In the genomic region with DNA sequence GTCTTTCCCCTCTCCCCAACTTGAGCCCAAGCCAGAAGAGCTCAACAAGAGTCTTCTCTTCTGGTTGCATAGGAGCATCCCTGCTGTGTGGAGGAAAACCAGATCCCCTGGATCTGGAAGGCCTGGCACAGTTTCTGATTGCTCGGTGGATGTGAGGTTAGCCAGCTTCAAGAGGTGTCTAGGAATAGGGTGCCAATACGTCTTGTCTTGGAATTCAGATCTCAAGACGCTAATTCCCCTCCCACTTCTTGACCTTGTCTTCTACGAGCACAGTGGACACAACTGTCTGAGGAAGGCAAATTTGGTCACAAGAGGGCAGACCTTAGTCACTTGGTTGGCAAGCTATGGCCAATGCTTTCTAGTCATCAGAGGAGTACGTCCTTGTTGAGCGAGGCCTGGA, we compare ENCODE assay signal across 8 mouse cellular contexts. TPM values are rescaled to one million over a fixed set of nuclear protein-coding genes. Genes with fewer than 3 reads are reported as not detected.
A peak's percentile ranks its signal among the peaks of the same experiment; 100 is the strongest.
DNase-seq lines count a peak whose midpoint lies in the region; ATAC-seq and TF ChIP-seq lines count a peak whose summit lies in the region.

No protein-coding gene starts in this region.

- in situ Hi-C loops in CH12.LX (cut with MboI; ENCODE audit: low pct_ligation_motif_present, low pct_unique_long_range_greater_than_20kb, low sequenced_read_pairs): loop anchor here (5.0 kb wide), 1 partner anchor 89 kb away; no protein-coding TSS in a partner anchor

- ATAC-seq in hindbrain, embryonic 12.5 days (ENCODE audit: low FRiP score): no peak
- ATAC-seq in hindbrain, embryonic 14.5 days (ENCODE audit: low FRiP score): no peak
- ATAC-seq in embryonic facial prominence, embryonic 13.5 days (ENCODE audit: insufficient number of reproducible peaks, insufficient read depth, low FRiP score, low TSS enrichment, low read depth): no peak
- no peak for ATAC-seq in liver, embryonic 11.5 days (replicated peaks; ENCODE audit: low FRiP score)
- ATAC-seq in erythroblast, adult 5-6 weeks (replicated peaks; ENCODE audit: low FRiP score, poor library complexity, severe bottlenecking): no peak

- H3K27ac ChIP-seq in hindbrain, embryonic 12.5 days: no peak overlapping the region
- H3K27ac ChIP-seq in hindbrain, embryonic 14.5 days: no peak overlapping the region
- no peak overlapping the region for H3K27ac ChIP-seq in CH12.LX (ENCODE audit: insufficient read depth, low read depth)
- H3K27ac ChIP-seq in embryonic facial prominence, embryonic 13.5 days: peak overlapping the region; percentile 94
- 0 out of 2 replicates have a peak overlapping the region, but pooled peaks have one; percentile 0 for H3K27ac ChIP-seq in liver, embryonic 11.5 days (ENCODE audit: low read depth, low read length)

- no peak for TF ChIP-seq EP300 in CH12.LX (IDR thresholded peaks at IDR 0.05; ENCODE audit: low read length)

- no peaks in the 10 kb centered on the region for H3K79me2 ChIP-seq in CH12.LX (replicated peaks; ENCODE audit: control insufficient read depth, extremely low read depth, insufficient read depth, poor library complexity, severe bottlenecking)

- TF ChIP-seq RAD21 in CH12.LX (IDR thresholded peaks at IDR 0.05; ENCODE audit: low read depth, low read length): peak; percentile 60

- H3K4me1 ChIP-seq in hindbrain, embryonic 12.5 days: peaks cover 64% of the 10 kb centered on the region
- H3K4me1 ChIP-seq in hindbrain, embryonic 14.5 days (replicated peaks; ENCODE audit: control insufficient read depth, insufficient read depth, low read length): peaks cover 25% of the 10 kb centered on the region
- H3K4me1 ChIP-seq in CH12.LX (ENCODE audit: control insufficient read depth in 1 of 2, insufficient read depth in 2 of 2): peaks cover 4 to 21% of the 10 kb centered on the region in 2 experiments; a peak in 3 of 4 replicates
- H3K4me1 ChIP-seq in embryonic facial prominence, embryonic 13.5 days: peaks cover 66% of the 10 kb centered on the region
- H3K4me1 ChIP-seq in liver, embryonic 11.5 days (replicated peaks; ENCODE audit: control insufficient read depth, insufficient read depth, low read length): peaks cover 43% of the 10 kb centered on the region

- no peak for DNase-seq in hindbrain, embryonic 14.5 days (ENCODE audit: low spot score)
- DNase-seq in CH12.LX (ENCODE audit: extremely low read depth): no peak
- no peak for DNase-seq in liver, embryonic 11.5 days (ENCODE audit: low spot score)
- DNase-seq in right cerebral cortex, adult 18-20 months: no peak
- DNase-seq in adrenal gland, postnatal 14 days: no peak

- H3K36me3 ChIP-seq in hindbrain, embryonic 12.5 days: peaks cover 8% of the 10 kb centered on the region
- no peaks in the 10 kb centered on the region for H3K36me3 ChIP-seq in hindbrain, embryonic 14.5 days (replicated peaks; ENCODE audit: control insufficient read depth, insufficient read depth)
- H3K36me3 ChIP-seq in CH12.LX (replicated peaks in 1 of 2; ENCODE audit: control insufficient read depth in 1 of 2, insufficient read depth in 1 of 2, low read length in 1 of 2): no peaks in the 10 kb centered on the region
- H3K36me3 ChIP-seq in embryonic facial prominence, embryonic 13.5 days: peaks cover 28% of the 10 kb centered on the region
- peaks cover 9% of the 10 kb centered on the region for H3K36me3 ChIP-seq in liver, embryonic 11.5 days (ENCODE audit: control insufficient read depth, insufficient read depth, low read length)

- no peaks in the 10 kb centered on the region for H3K9me3 ChIP-seq in hindbrain, embryonic 12.5 days (replicated peaks)
- no peaks in the 10 kb centered on the region for H3K9me3 ChIP-seq in hindbrain, embryonic 14.5 days (ENCODE audit: control insufficient read depth, low read length)
- H3K9me3 ChIP-seq in CH12.LX (replicated peaks; ENCODE audit: low read length): no peaks in the 10 kb centered on the region
- no peaks in the 10 kb centered on the region for H3K9me3 ChIP-seq in embryonic facial prominence, embryonic 13.5 days
- H3K9me3 ChIP-seq in liver, embryonic 11.5 days (ENCODE audit: control insufficient read depth, low read length): no peaks in the 10 kb centered on the region

- peak in 1 of 2 experiments; percentile 72; a peak in 2 of 4 replicates for TF ChIP-seq CTCF in CH12.LX (conservative IDR thresholded peaks at IDR 0.05 in 1 of 2, IDR thresholded peaks at IDR 0.05 in 1 of 2; ENCODE audit: low read depth in 2 of 2, low read length in 2 of 2)

- H3K27me3 ChIP-seq in hindbrain, embryonic 12.5 days: no peaks in the 10 kb centered on the region
- H3K27me3 ChIP-seq in hindbrain, embryonic 14.5 days (ENCODE audit: control insufficient read depth, insufficient read depth, low read length): no peaks in the 10 kb centered on the region
- H3K27me3 ChIP-seq in CH12.LX (replicated peaks): peaks cover 52% of the 10 kb centered on the region
- no peaks in the 10 kb centered on the region for H3K27me3 ChIP-seq in embryonic facial prominence, embryonic 13.5 days
- peaks cover 24% of the 10 kb centered on the region for H3K27me3 ChIP-seq in liver, embryonic 11.5 days (replicated peaks; ENCODE audit: control insufficient read depth, insufficient read depth, low read length)

- TF ChIP-seq POLR2A in CH12.LX (IDR thresholded peaks at IDR 0.05; ENCODE audit: low read depth, low read length): no peak

- dilution Hi-C loops in CH12.LX (cut with MboI; ENCODE audit: extremely low pct_ligation_motif_present, extremely low pct_unique_long_range_greater_than_20kb, low sequenced_read_pairs): no loop called here

- H3K9ac ChIP-seq in hindbrain, embryonic 12.5 days: no peak overlapping the region
- no peak overlapping the region for H3K9ac ChIP-seq in hindbrain, embryonic 14.5 days
- no peak overlapping the region for H3K9ac ChIP-seq in CH12.LX (ENCODE audit: insufficient read depth, low read depth)
- peak overlapping the region; percentile 60; the same call in 1 of the 2 replicates for H3K9ac ChIP-seq in embryonic facial prominence, embryonic 13.5 days
- H3K9ac ChIP-seq in liver, embryonic 11.5 days (ENCODE audit: low read depth, low read length): no peak overlapping the region

- 83% methylated on average over 6 of the region's 6 CpGs for WGBS in hindbrain, embryonic 12.5 days
- 85% methylated on average over 6 of the region's 6 CpGs for WGBS in hindbrain, embryonic 14.5 days
- WGBS in embryonic facial prominence, embryonic 13.5 days: 58% methylated on average over 6 of the region's 6 CpGs
- 62% methylated on average over 6 of the region's 6 CpGs for WGBS in liver, embryonic 11.5 days

- peak overlapping the region; percentile 26 for H3K4me2 ChIP-seq in hindbrain, embryonic 12.5 days (replicated peaks)
- H3K4me2 ChIP-seq in hindbrain, embryonic 14.5 days (replicated peaks): no peak overlapping the region
- no peak overlapping the region for H3K4me2 ChIP-seq in CH12.LX (ENCODE audit: insufficient read depth, low read depth, poor library complexity, severe bottlenecking)
- peak overlapping the region; percentile 91 for H3K4me2 ChIP-seq in embryonic facial prominence, embryonic 13.5 days
- H3K4me2 ChIP-seq in liver, embryonic 11.5 days: peak overlapping the region; percentile 32

- H3K4me3 ChIP-seq in hindbrain, embryonic 12.5 days: no peak overlapping the region
- no peak overlapping the region for H3K4me3 ChIP-seq in hindbrain, embryonic 14.5 days (replicated peaks; ENCODE audit: low read length)
- H3K4me3 ChIP-seq in CH12.LX (replicated peaks in 1 of 3; ENCODE audit: low read depth in 2 of 3, low read length in 2 of 3, poor library complexity in 1 of 3): no peak overlapping the region
- peak overlapping the region; percentile 38 for H3K4me3 ChIP-seq in embryonic facial prominence, embryonic 13.5 days
- H3K4me3 ChIP-seq in liver, embryonic 11.5 days (ENCODE audit: low read depth, low read length): peak overlapping the region; percentile 28

RNA-seq across cellular contexts. Expression of a gene that starts 2.6 kb away (rescaled TPM):
- polyA plus RNA-seq in hindbrain, embryonic 12.5 days (2016; fragmentation: Nextera tagmentation; extraction: Ambion mirVana): 428 and 445 TPM in 2 replicates
- 127 and 142 TPM in 2 replicates for polyA plus RNA-seq in hindbrain, embryonic 14.5 days (2014; fragmentation: Nextera tagmentation; extraction: Ambion mirVana)
- total RNA-seq in CH12.LX (2012; rRNA removed) (0.04 and 0.21 TPM in 2 replicates), CH12.LX (2014; rRNA removed) (not detected in 2 replicates)
- 0.16 and 0.20 TPM in 2 replicates for polyA plus RNA-seq in CH12.LX (2012; ENCODE audit: insufficient read length, low read depth)
- polyA plus RNA-seq in embryonic facial prominence, embryonic 13.5 days (2015; fragmentation: Nextera tagmentation; extraction: Ambion mirVana): 1,128 and 1,158 TPM in 2 replicates
- polyA plus RNA-seq in liver, embryonic 11.5 days (2014; fragmentation: Nextera tagmentation; extraction: Ambion mirVana): 324 and 328 TPM in 2 replicates
- total RNA-seq in adrenal gland, postnatal 14 days (2021): 112 and 219 TPM in 2 replicates
- total RNA-seq in erythroblast, adult 5-6 weeks (2015; ENCODE audit: low replicate concordance): 10.8 and 29.7 TPM in 2 replicates
- total RNA-seq in erythroblast, adult 5-6 weeks (2017; ENCODE audit: low replicate concordance): 26.1 and 41.5 TPM in 2 replicates

RNA-seq across cellular contexts. Expression of a gene that starts 19.6 kb away (rescaled TPM):
- polyA plus RNA-seq in hindbrain, embryonic 12.5 days (2016; fragmentation: Nextera tagmentation; extraction: Ambion mirVana): 195 and 199 TPM in 2 replicates
- 34.2 and 42.4 TPM in 2 replicates for polyA plus RNA-seq in hindbrain, embryonic 14.5 days (2014; fragmentation: Nextera tagmentation; extraction: Ambion mirVana)
- total RNA-seq in CH12.LX (2012; rRNA removed): 400 and 420 TPM in 2 replicates
- 385 and 423 TPM in 2 replicates for total RNA-seq in CH12.LX (2014; rRNA removed)
- 422 and 444 TPM in 2 replicates for polyA plus RNA-seq in CH12.LX (2012; ENCODE audit: insufficient read length, low read depth)
- polyA plus RNA-seq in embryonic facial prominence, embryonic 13.5 days (2015; fragmentation: Nextera tagmentation; extraction: Ambion mirVana): 272 and 279 TPM in 2 replicates
- polyA plus RNA-seq in liver, embryonic 11.5 days (2014; fragmentation: Nextera tagmentation; extraction: Ambion mirVana): 315 and 330 TPM in 2 replicates
- total RNA-seq in adrenal gland, postnatal 14 days (2021): 52.0 and 70.5 TPM in 2 replicates
- total RNA-seq in erythroblast, adult 5-6 weeks (2015; ENCODE audit: low replicate concordance): 132 and 152 TPM in 2 replicates
- total RNA-seq in erythroblast, adult 5-6 weeks (2017; ENCODE audit: low replicate concordance): 334 and 394 TPM in 2 replicates

RNA-seq across cellular contexts. Expression of a gene that starts 45.5 kb away (rescaled TPM):
- 0.32 and 0.36 TPM in 2 replicates for polyA plus RNA-seq in hindbrain, embryonic 12.5 days (2016; fragmentation: Nextera tagmentation; extraction: Ambion mirVana)
- polyA plus RNA-seq in hindbrain, embryonic 14.5 days (2014; fragmentation: Nextera tagmentation; extraction: Ambion mirVana): 0.20 TPM in 1 of 2 replicates, not detected in the other
- total RNA-seq in CH12.LX (2012; rRNA removed) (0.04 and 0.13 TPM in 2 replicates), CH12.LX (2014; rRNA removed) (not detected in 2 replicates)
- polyA plus RNA-seq in CH12.LX (2012; ENCODE audit: insufficient read length, low read depth): 0.11 TPM in 1 of 2 replicates, not detected in the other
- 0.53 and 0.73 TPM in 2 replicates for polyA plus RNA-seq in embryonic facial prominence, embryonic 13.5 days (2015; fragmentation: Nextera tagmentation; extraction: Ambion mirVana)
- 0.21 TPM in 1 of 2 replicates, not detected in the other for polyA plus RNA-seq in liver, embryonic 11.5 days (2014; fragmentation: Nextera tagmentation; extraction: Ambion mirVana)
- 0.52 and 0.90 TPM in 2 replicates for total RNA-seq in adrenal gland, postnatal 14 days (2021)
- 0.77 TPM in 1 of 2 replicates, not detected in the other for total RNA-seq in erythroblast, adult 5-6 weeks (2015; ENCODE audit: low replicate concordance)
- 0.42 TPM in 1 of 2 replicates, not detected in the other for total RNA-seq in erythroblast, adult 5-6 weeks (2017; ENCODE audit: low replicate concordance)

Comparison
In these comparisons a context has a peak if more than half of its experiments do, and no peak if none do; other contexts are left out.
1. H3K4me2 ChIP-seq: peak in hindbrain, embryonic 12.5 days (single experiment), embryonic facial prominence, embryonic 13.5 days (single experiment) and liver, embryonic 11.5 days (single experiment); none in hindbrain, embryonic 14.5 days (single experiment) and CH12.LX (single experiment).
2. H3K27ac ChIP-seq: peak in embryonic facial prominence, embryonic 13.5 days (single experiment) and liver, embryonic 11.5 days (single experiment); none in hindbrain, embryonic 12.5 days (single experiment), hindbrain, embryonic 14.5 days (single experiment) and CH12.LX (single experiment).
3. H3K4me3 ChIP-seq: peak in embryonic facial prominence, embryonic 13.5 days (single experiment) and liver, embryonic 11.5 days (single experiment); none in hindbrain, embryonic 12.5 days (single experiment), hindbrain, embryonic 14.5 days (single experiment) and CH12.LX (0 of 3).
4. RNA of a gene that starts 2.6 kb away (polyA plus RNA-seq): 1,128 to 1,158 TPM in embryonic facial prominence, embryonic 13.5 days, 428 to 445 TPM in hindbrain, embryonic 12.5 days, 324 to 328 TPM in liver, embryonic 11.5 days and 127 to 142 TPM in hindbrain, embryonic 14.5 days; 0.16 to 0.20 TPM in CH12.LX; every median in the first group is over 100 times any median in the second.